Mouse (Mus musculus): ENCODE results near the gene Gm10696. TPM values are rescaled to one million over a fixed set of nuclear protein-coding genes. Genes with fewer than 3 reads are reported as not detected.

Gene Gm10696
- polyA plus RNA-seq (2017; shearing (Covaris generic)): not detected

GRCm38 (mm10) chr3:94178093-94178492 is at the start of gene Gm10696:
TSS of gene Gm10696 (minus strand) at chr3:94178193.

GRCm38 (mm10) chr3:94196414-94196813 is 18.4 kb upstream of the Gm10696 start, which contains the start of gene Gm5286:
TSS of gene Gm5286 (plus strand) at chr3:94196714.

Other genes starting within 250 kb of the Gm10696 start
- not detected for gene Gm9117, start 234.7 kb downstream of the Gm10696 start, polyA plus RNA-seq (2017; shearing (Covaris generic))
- not detected for gene Tdpoz5, start 216.9 kb downstream of the Gm10696 start, polyA plus RNA-seq (2017; shearing (Covaris generic))
- not detected for gene Gm9125, start 123.3 kb downstream of the Gm10696 start, polyA plus RNA-seq (2017; shearing (Covaris generic))
- not detected for gene Gm10697, start 105.5 kb downstream of the Gm10696 start, polyA plus RNA-seq (2017; shearing (Covaris generic))
- gene Gm5286, start 18.5 kb upstream of the Gm10696 start, polyA plus RNA-seq (2017; shearing (Covaris generic)): not detected
- gene Gm4778, start 85.8 kb upstream of the Gm10696 start, polyA plus RNA-seq (2017; shearing (Covaris generic)): not detected
- 9.0 TPM for gene Them4, start 131.9 kb upstream of the Gm10696 start, polyA plus RNA-seq (2017; shearing (Covaris generic))
- not detected for gene Them5, start 163.9 kb upstream of the Gm10696 start, polyA plus RNA-seq (2017; shearing (Covaris generic))
- gene C2cd4d, start 184.2 kb upstream of the Gm10696 start, polyA plus RNA-seq (2017; shearing (Covaris generic)): 0.23 TPM
- gene Rorc, start 194.6 kb upstream of the Gm10696 start, polyA plus RNA-seq (2017; shearing (Covaris generic)): 6.5 TPM
- 0.10 TPM for gene Lingo4, start 220.3 kb upstream of the Gm10696 start, polyA plus RNA-seq (2017; shearing (Covaris generic))
- 9.2 TPM for gene Tdrkh, start 235.1 kb upstream of the Gm10696 start, polyA plus RNA-seq (2017; shearing (Covaris generic))